Mouse (Mus musculus) forebrain, embryonic 13.5 days (tissue): ENCODE data around the gene Msx3. TPM values are rescaled to one million over a fixed set of nuclear protein-coding genes. Genes with fewer than 3 reads are reported as not detected.
A peak's percentile ranks its signal among the peaks of the same experiment; 100 is the strongest.

ENCODE experiments used
- ATAC-seq: fragments of 200-750 bp; cut with Nextera tagmentation; 2 replicates; pipeline ENCODE4 v1.8.0; 2017
- H3K27ac ChIP-seq: fragments of 300-500 bp; sonication (generic); 2 replicates; pipeline ENCODE4 v1.5.1; 2015; ENCODE audit warnings: inconsistent platforms, mild to moderate bottlenecking, moderate library complexity
- H3K27me3 ChIP-seq: fragments of 300-500 bp; sonication (generic); 2 replicates; pipeline ENCODE4 v1.6.1; 2015; ENCODE audit warnings: mild to moderate bottlenecking, inconsistent platforms
- H3K36me3 ChIP-seq: fragments of 300-500 bp; sonication (generic); 2 replicates; pipeline ENCODE4 v1.6.1; 2015; ENCODE audit warnings: mild to moderate bottlenecking, inconsistent platforms; ENCODE audit not compliant: poor library complexity, severe bottlenecking
- H3K4me1 ChIP-seq: fragments of 300-500 bp; sonication (generic); 2 replicates; pipeline ENCODE4 v1.6.1; 2015; ENCODE audit warnings: inconsistent platforms
- H3K4me2 ChIP-seq: fragments of 300-500 bp; sonication (generic); 2 replicates; pipeline ENCODE4 v1.6.1; 2015; ENCODE audit warnings: inconsistent platforms, mild to moderate bottlenecking, moderate library complexity
- H3K4me3 ChIP-seq: fragments of 300-500 bp; sonication (generic); 2 replicates; pipeline ENCODE4 v1.5.1; 2015; ENCODE audit warnings: mild to moderate bottlenecking, inconsistent platforms
- H3K9ac ChIP-seq: fragments of 300-500 bp; sonication (generic); 2 replicates; pipeline ENCODE4 v1.6.1; 2015; ENCODE audit warnings: mild to moderate bottlenecking, inconsistent platforms
- H3K9me3 ChIP-seq: fragments of 300-500 bp; sonication (generic); replicated peaks from 2 replicates; pipeline ENCODE4 v1.6.1; 2016; ENCODE audit warnings: inconsistent platforms
- WGBS: fragments of 180-500 bp; shearing (Covaris S2); methylation state at CpG from one replicate; pipeline ENCODE4 v1.1.7; 2015; 5-methylcytosine and 5-hydroxymethylcytosine counted together
- polyA plus RNA-seq: library from polyadenylated mRNA; unstranded; fragments of >200 nt; fragmentation: Nextera tagmentation; extraction: Ambion mirVana; gene quantifications from 2 replicates; pipeline ENCODE4 v1.2.1, GENCODE M21; 2015

The Msx3 gene
- polyA plus RNA-seq, 1 experiment from 2014 or later = 2.0 TPM

- no peak overlapping the region for H3K4me3 ChIP-seq
- H3K4me2 ChIP-seq = no peak overlapping the region
- no peak for ATAC-seq
- no peak overlapping the region for H3K27ac ChIP-seq
- peaks cover 36% of the 10 kb centered on the region for H3K4me1 ChIP-seq
- 83% methylated on average over 6 of the region's 6 CpGs for WGBS
- H3K27me3 ChIP-seq = peaks cover 30% of the 10 kb centered on the region
- H3K9me3 ChIP-seq = no peaks in the 10 kb centered on the region
- H3K36me3 ChIP-seq = no peaks in the 10 kb centered on the region
- H3K9ac ChIP-seq = no peak overlapping the region
These were observed 28.8 kb upstream of the Msx3 start for GRCm38 (mm10) chr7:140077698-140078097.

GRCm38 (mm10) chr7:140070042-140070711 is 21.3 kb upstream of the Msx3 start:
- no peak overlapping the region for H3K27ac ChIP-seq
- H3K4me1 ChIP-seq = peaks cover 5% of the 10 kb centered on the region; the same call in 1 of the 2 replicates
- WGBS = 43% methylated on average over 37 of the region's 39 CpGs
- ATAC-seq = no peak
- no peak overlapping the region for H3K9ac ChIP-seq
- peak overlapping the region; percentile 5; the same call in 1 of the 2 replicates for H3K4me3 ChIP-seq
- peaks cover 5% of the 10 kb centered on the region; the same call in 1 of the 2 replicates for H3K36me3 ChIP-seq
- no peaks in the 10 kb centered on the region for H3K9me3 ChIP-seq
- peaks cover 70% of the 10 kb centered on the region for H3K27me3 ChIP-seq
- H3K4me2 ChIP-seq = peak overlapping the region; percentile 35; the same call in 1 of the 2 replicates

GRCm38 (mm10) chr7:140067397-140067796 is 18.5 kb upstream of the Msx3 start:
- Histone ChIP-seq H3K4me2 (no peak overlapping the region), H3K9ac (no peak overlapping the region), H3K4me3 (no peak overlapping the region), H3K27ac (no peak overlapping the region), H3K36me3 (peaks cover 5% of the 10 kb centered on the region; the same call in 1 of the 2 replicates), H3K9me3 (no peaks in the 10 kb centered on the region), H3K4me1 (peaks cover 7% of the 10 kb centered on the region), H3K27me3 (peaks cover 74% of the 10 kb centered on the region)
- 68% methylated on average over 6 of the region's 6 CpGs for whole genome bisulfite sequencing
- ATAC-seq = no peak

- peaks cover 53% of the 10 kb centered on the region for H3K27me3 ChIP-seq
- WGBS = 15% methylated on average over 7 of the region's 7 CpGs
- no peak for ATAC-seq
These were observed 14.2 kb upstream of the Msx3 start for GRCm38 (mm10) chr7:140063092-140063491.

GRCm38 (mm10) chr7:140062307-140062706 is 13.4 kb upstream of the Msx3 start:
- H3K4me2 ChIP-seq = peak overlapping the region; percentile 74; the same call in 1 of the 2 replicates
- peaks cover 50% of the 10 kb centered on the region for H3K4me1 ChIP-seq
- H3K36me3 ChIP-seq = no peaks in the 10 kb centered on the region
- H3K27me3 ChIP-seq = peaks cover 45% of the 10 kb centered on the region
- H3K9ac ChIP-seq = no peak overlapping the region
- H3K9me3 ChIP-seq = no peaks in the 10 kb centered on the region
- 8% methylated on average over 11 of the region's 11 CpGs for WGBS
- no peak overlapping the region for H3K27ac ChIP-seq
- ATAC-seq = peak; percentile 6; the same call in 1 of the 2 replicates
- no peak overlapping the region for H3K4me3 ChIP-seq

More at GRCm38 (mm10) chr7:140063092-140063491, 14.2 kb upstream of the Msx3 start:
- H3K4me3 ChIP-seq = no peak overlapping the region
- H3K4me1 ChIP-seq = peaks cover 43% of the 10 kb centered on the region
- H3K36me3 ChIP-seq = no peaks in the 10 kb centered on the region
- no peaks in the 10 kb centered on the region for H3K9me3 ChIP-seq
- no peak overlapping the region for H3K4me2 ChIP-seq
- H3K27ac ChIP-seq = no peak overlapping the region
- no peak overlapping the region for H3K9ac ChIP-seq

GRCm38 (mm10) chr7:140061832-140062130 is 12.9 kb upstream of the Msx3 start:
- peaks cover 55% of the 10 kb centered on the region for H3K4me1 ChIP-seq
- H3K9ac ChIP-seq = peak overlapping the region; percentile 65; the same call in 1 of the 2 replicates
- H3K36me3 ChIP-seq = no peaks in the 10 kb centered on the region
- H3K4me3 ChIP-seq = peak overlapping the region; percentile 36
- 2% methylated on average over 6 of the region's 6 CpGs for WGBS
- peaks cover 47% of the 10 kb centered on the region for H3K27me3 ChIP-seq
- peak overlapping the region; percentile 74 for H3K4me2 ChIP-seq
- no peaks in the 10 kb centered on the region for H3K9me3 ChIP-seq
- peak overlapping the region; percentile 81 for H3K27ac ChIP-seq
- peak; percentile 4 for ATAC-seq

GRCm38 (mm10) chr7:140060936-140061831 is 12.3 kb upstream of the Msx3 start:
- peak overlapping the region; percentile 65 for H3K9ac ChIP-seq
- peak overlapping the region; percentile 74 for H3K4me2 ChIP-seq
- H3K4me1 ChIP-seq = peaks cover 58% of the 10 kb centered on the region
- peaks cover 52% of the 10 kb centered on the region for H3K27me3 ChIP-seq
- under 1% methylated on average over 47 of the region's 47 CpGs for WGBS
- H3K4me3 ChIP-seq = peak overlapping the region; percentile 36
- peak; percentile 72 for ATAC-seq
- no peaks in the 10 kb centered on the region for H3K36me3 ChIP-seq
- H3K9me3 ChIP-seq = no peaks in the 10 kb centered on the region
- H3K27ac ChIP-seq = peak overlapping the region; percentile 81

GRCm38 (mm10) chr7:140059601-140060000 is 10.7 kb upstream of the Msx3 start:
- H3K9ac ChIP-seq = 0 out of 2 replicates have a peak overlapping the region, but pooled peaks have one; percentile 18
- peaks cover 45% of the 10 kb centered on the region for H3K27me3 ChIP-seq
- 20% methylated on average over 4 of the region's 4 CpGs for WGBS
- no peak overlapping the region for H3K27ac ChIP-seq
- ATAC-seq = no peak
- peaks cover 58% of the 10 kb centered on the region for H3K4me1 ChIP-seq
- 0 out of 2 replicates have a peak overlapping the region, but pooled peaks have one; percentile 17 for H3K4me2 ChIP-seq
- H3K36me3 ChIP-seq = no peaks in the 10 kb centered on the region
- H3K9me3 ChIP-seq = no peaks in the 10 kb centered on the region
- no peak overlapping the region for H3K4me3 ChIP-seq

GRCm38 (mm10) chr7:140058528-140058927 is 9.6 kb upstream of the Msx3 start:
- H3K4me1 ChIP-seq = peaks cover 58% of the 10 kb centered on the region
- WGBS = 7% methylated on average over 7 of the region's 7 CpGs

GRCm38 (mm10) chr7:140057413-140058407 is 8.8 kb upstream of the Msx3 start:
- Histone ChIP-seq H3K36me3 (no peaks in the 10 kb centered on the region), H3K9ac (peak overlapping the region; percentile 75), H3K27me3 (peaks cover 47% of the 10 kb centered on the region), H3K27ac (peak overlapping the region; percentile 89), H3K4me1 (peaks cover 58% of the 10 kb centered on the region), H3K9me3 (no peaks in the 10 kb centered on the region), H3K4me2 (peak overlapping the region; percentile 75), H3K4me3 (peak overlapping the region; percentile 48)
- WGBS = 1% methylated on average over 53 of the region's 53 CpGs
- ATAC-seq = peak; percentile 76

More at GRCm38 (mm10) chr7:140058528-140058927, 9.6 kb upstream of the Msx3 start:
- peaks cover 44% of the 10 kb centered on the region for H3K27me3 ChIP-seq
- ATAC-seq = no peak
- H3K9ac ChIP-seq = peak overlapping the region; percentile 75
- H3K4me3 ChIP-seq = peak overlapping the region; percentile 48
- H3K27ac ChIP-seq = peak overlapping the region; percentile 89
- peak overlapping the region; percentile 75 for H3K4me2 ChIP-seq
- no peaks in the 10 kb centered on the region for H3K36me3 ChIP-seq
- H3K9me3 ChIP-seq = no peaks in the 10 kb centered on the region

- no peak for ATAC-seq
- no peak overlapping the region for H3K4me2 ChIP-seq
- H3K9me3 ChIP-seq = no peaks in the 10 kb centered on the region
- H3K4me1 ChIP-seq = peaks cover 32% of the 10 kb centered on the region
- H3K9ac ChIP-seq = no peak overlapping the region
- no peak overlapping the region for H3K27ac ChIP-seq
- H3K27me3 ChIP-seq = peaks cover 73% of the 10 kb centered on the region
- H3K36me3 ChIP-seq = no peaks in the 10 kb centered on the region
- WGBS = 80% methylated on average over 4 of the region's 4 CpGs
- no peak overlapping the region for H3K4me3 ChIP-seq
These were observed 5.2 kb upstream of the Msx3 start for GRCm38 (mm10) chr7:140054124-140054523.
